Mouse (Mus musculus) kidney, embryonic 15.5 days (tissue): Measurements from ENCODE around the gene Dnajc10. TPM values are rescaled to one million over a fixed set of nuclear protein-coding genes. Genes with fewer than 3 reads are reported as not detected.

Experiments used
- ATAC-seq: fragments of 200-750 bp; cut with Nextera tagmentation; replicated peaks from 2 replicates; pipeline ENCODE4 v1.8.0; 2017; ENCODE audit warnings: moderate TSS enrichment; ENCODE audit not compliant: low FRiP score
- H3K27ac ChIP-seq: fragments of 300-500 bp; sonication (generic); 2 replicates; pipeline ENCODE4 v1.5.1; 2015; ENCODE audit warnings: mild to moderate bottlenecking, inconsistent platforms
- H3K27me3 ChIP-seq: fragments of 300-500 bp; sonication (generic); 2 replicates; pipeline ENCODE4 v1.6.1; 2015; ENCODE audit warnings: inconsistent platforms
- H3K36me3 ChIP-seq: fragments of 300-500 bp; sonication (generic); 2 replicates; pipeline ENCODE4 v1.6.1; 2015; ENCODE audit warnings: inconsistent platforms
- H3K4me1 ChIP-seq: fragments of 300-500 bp; sonication (generic); 2 replicates; pipeline ENCODE4 v1.6.1; 2015; ENCODE audit warnings: inconsistent platforms
- H3K4me2 ChIP-seq: fragments of 300-500 bp; sonication (generic); 2 replicates; pipeline ENCODE4 v1.6.1; 2015; ENCODE audit warnings: moderate library complexity, mild to moderate bottlenecking, inconsistent platforms
- H3K4me3 ChIP-seq: fragments of 300-500 bp; sonication (generic); replicated peaks from 2 replicates; pipeline ENCODE4 v1.5.1; 2015; ENCODE audit warnings: mild to moderate bottlenecking, inconsistent platforms
- H3K9ac ChIP-seq: fragments of 300-500 bp; sonication (generic); 2 replicates; pipeline ENCODE4 v1.6.1; 2015; ENCODE audit warnings: mild to moderate bottlenecking, inconsistent platforms
- H3K9me3 ChIP-seq: fragments of 300-500 bp; sonication (generic); replicated peaks from 2 replicates; pipeline ENCODE4 v1.6.1; 2016; ENCODE audit warnings: inconsistent platforms
- WGBS: fragments of 180-500 bp; shearing (Covaris S2); methylation state at CpG from one replicate; pipeline ENCODE4 v1.1.7; 2015; ENCODE audit warnings: mixed read lengths; 5-methylcytosine and 5-hydroxymethylcytosine counted together
- polyA plus RNA-seq: library from polyadenylated mRNA; unstranded; fragments of >200 nt; fragmentation: Nextera tagmentation; extraction: Ambion mirVana; gene quantifications from 2 replicates; pipeline ENCODE4 v1.2.1, GENCODE M21; 2015

Dnajc10 gene
- polyA plus RNA-seq, 1 experiment from 2014 or later, result 87.9 TPM

- WGBS, result 96% methylated on average over 2 of the region's 2 CpGs
- H3K9ac ChIP-seq, result no peak overlapping the region
Measured at GRCm38 (mm10) chr2:80303957-80304356, 11.3 kb upstream of the Dnajc10 start.

DNA sequence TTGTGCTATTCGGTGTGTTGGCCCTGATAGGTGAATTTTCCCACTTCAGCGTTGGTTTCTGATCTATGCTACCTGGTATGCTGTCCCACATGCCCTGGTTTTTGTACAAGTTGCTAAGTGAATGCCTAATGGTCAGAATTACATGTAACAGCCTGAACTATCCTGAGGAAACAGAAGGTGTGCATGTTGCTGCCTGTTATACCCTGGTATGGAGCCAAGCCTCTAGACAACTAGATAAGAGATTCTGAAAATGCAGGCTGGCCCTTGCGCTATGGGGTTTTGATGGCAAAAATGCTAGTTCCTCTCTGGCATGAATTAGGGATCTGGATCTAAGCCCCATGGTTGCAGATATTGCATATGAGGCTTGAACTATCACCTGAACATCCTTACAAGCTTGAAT lies 7.6 kb upstream of the Dnajc10 start:
- H3K4me3 ChIP-seq, result no peak overlapping the region
- no peak overlapping the region for H3K27ac ChIP-seq
- H3K4me2 ChIP-seq, result no peak overlapping the region
- H3K27me3 ChIP-seq, result 0 out of 2 replicates have a peak, but pooled peaks cover 6% of the 10 kb centered on the region
- H3K36me3 ChIP-seq, result no peaks in the 10 kb centered on the region
- no peaks in the 10 kb centered on the region for H3K9me3 ChIP-seq
- no peaks in the 10 kb centered on the region for H3K4me1 ChIP-seq
- WGBS, result 92% methylated on average over 3 of the region's 3 CpGs
- ATAC-seq, result no peak
- no peak overlapping the region for H3K9ac ChIP-seq

More at GRCm38 (mm10) chr2:80303957-80304356, 11.3 kb upstream of the Dnajc10 start:
- no peaks in the 10 kb centered on the region for H3K9me3 ChIP-seq
- H3K27ac ChIP-seq, result no peak overlapping the region
- H3K4me1 ChIP-seq, result no peaks in the 10 kb centered on the region
- H3K4me3 ChIP-seq, result no peak overlapping the region
- no peak for ATAC-seq
- H3K27me3 ChIP-seq, result no peaks in the 10 kb centered on the region
- H3K4me2 ChIP-seq, result no peak overlapping the region
- no peaks in the 10 kb centered on the region for H3K36me3 ChIP-seq

- H3K9me3 ChIP-seq, result no peaks in the 10 kb centered on the region
- no peak overlapping the region for H3K9ac ChIP-seq
- H3K4me3 ChIP-seq, result no peak overlapping the region
- ATAC-seq, result no peak
- WGBS, result 76% methylated on average over 4 of the region's 4 CpGs
- H3K27ac ChIP-seq, result no peak overlapping the region
- no peak overlapping the region for H3K4me2 ChIP-seq
- H3K27me3 ChIP-seq, result 0 out of 2 replicates have a peak, but pooled peaks cover 6% of the 10 kb centered on the region
- H3K36me3 ChIP-seq, result no peaks in the 10 kb centered on the region
- H3K4me1 ChIP-seq, result no peaks in the 10 kb centered on the region
Measured at GRCm38 (mm10) chr2:80309775-80310174, 5.5 kb upstream of the Dnajc10 start.

DNA sequence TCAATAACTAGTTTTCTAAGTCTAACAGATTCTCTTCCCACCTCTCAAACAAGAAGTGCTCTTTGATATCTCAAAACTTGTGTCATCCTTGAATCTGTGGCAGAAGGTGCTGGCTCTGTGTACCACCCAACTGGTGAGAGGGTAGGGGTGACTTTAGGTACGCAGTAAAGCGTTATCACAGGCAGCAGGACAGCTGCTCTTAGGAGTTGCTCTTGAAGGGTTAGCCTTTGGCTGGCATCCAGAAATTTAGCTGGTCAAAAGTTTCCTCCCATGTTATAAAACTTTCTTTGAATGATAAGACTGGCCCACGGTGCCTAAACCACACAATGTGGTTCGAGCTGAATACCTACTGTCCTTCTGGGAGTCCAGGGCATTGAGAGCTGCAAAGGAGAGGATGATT lies 4.5 kb upstream of the Dnajc10 start:
- no peaks in the 10 kb centered on the region for H3K9me3 ChIP-seq
- H3K27ac ChIP-seq, result no peak overlapping the region
- no peaks in the 10 kb centered on the region for H3K36me3 ChIP-seq
- H3K9ac ChIP-seq, result no peak overlapping the region
- H3K4me1 ChIP-seq, result no peaks in the 10 kb centered on the region
- 0 out of 2 replicates have a peak, but pooled peaks cover 6% of the 10 kb centered on the region for H3K27me3 ChIP-seq
- ATAC-seq, result no peak
- no peak overlapping the region for H3K4me2 ChIP-seq
- WGBS, result 57% methylated on average over 4 of the region's 4 CpGs
- H3K4me3 ChIP-seq, result no peak overlapping the region

DNA sequence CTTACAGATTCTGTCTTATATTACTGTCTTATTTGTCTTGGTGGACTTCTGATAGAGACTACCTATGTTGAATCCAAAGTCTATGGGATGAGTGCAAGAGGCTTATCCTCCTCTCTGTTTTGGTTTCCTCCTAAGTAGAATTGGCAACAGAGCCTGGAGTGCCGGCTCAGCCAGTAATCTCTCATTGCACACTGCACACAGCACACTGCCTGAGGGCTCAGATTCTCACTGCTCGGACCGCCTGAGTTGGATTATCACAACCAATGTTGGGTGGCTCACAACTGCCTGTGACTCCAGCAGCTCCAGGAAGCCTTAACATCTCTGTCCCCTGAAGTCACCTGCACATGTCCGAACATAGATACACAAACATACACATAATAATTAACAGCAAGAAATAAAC lies 3.9 kb upstream of the Dnajc10 start:
- no peaks in the 10 kb centered on the region for H3K9me3 ChIP-seq
- H3K9ac ChIP-seq, result no peak overlapping the region
- 72% methylated on average over 4 of the region's 4 CpGs for WGBS
- no peak overlapping the region for H3K27ac ChIP-seq
- no peaks in the 10 kb centered on the region for H3K36me3 ChIP-seq
- no peak overlapping the region for H3K4me3 ChIP-seq
- H3K4me1 ChIP-seq, result peaks cover 5% of the 10 kb centered on the region
- H3K27me3 ChIP-seq, result 0 out of 2 replicates have a peak, but pooled peaks cover 6% of the 10 kb centered on the region
- no peak overlapping the region for H3K4me2 ChIP-seq
- ATAC-seq, result no peak

DNA sequence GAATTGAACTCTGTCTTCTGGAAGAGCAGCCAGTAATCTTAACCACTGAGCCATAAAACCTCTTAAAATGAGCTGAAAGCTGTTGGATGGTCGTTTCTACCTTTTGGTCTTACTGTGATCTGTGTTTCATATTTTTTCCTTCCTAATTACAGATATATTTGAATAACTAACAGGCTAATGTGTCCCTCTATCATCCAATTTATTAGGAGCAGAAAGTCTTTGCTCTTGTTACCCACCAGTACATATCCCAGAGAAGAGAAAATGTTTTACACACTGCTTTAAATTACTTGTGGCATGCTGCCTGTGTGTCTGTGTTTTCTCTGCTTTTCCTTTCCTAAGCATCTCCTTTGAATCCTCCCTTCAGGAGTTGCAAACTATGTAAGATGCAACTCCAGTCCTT lies 1.1 kb upstream of the Dnajc10 start:
- Histone ChIP-seq H3K4me2 (no peak overlapping the region), H3K9ac (no peak overlapping the region), H3K27me3 (0 out of 2 replicates have a peak, but pooled peaks cover 6% of the 10 kb centered on the region), H3K9me3 (no peaks in the 10 kb centered on the region), H3K27ac (no peak overlapping the region), H3K36me3 (peaks cover 14% of the 10 kb centered on the region), H3K4me3 (no peak overlapping the region), H3K4me1 (peaks cover 12% of the 10 kb centered on the region)
- no peak for ATAC-seq
- WGBS, result 26% methylated on average over 1 of the region's 1 CpGs

DNA sequence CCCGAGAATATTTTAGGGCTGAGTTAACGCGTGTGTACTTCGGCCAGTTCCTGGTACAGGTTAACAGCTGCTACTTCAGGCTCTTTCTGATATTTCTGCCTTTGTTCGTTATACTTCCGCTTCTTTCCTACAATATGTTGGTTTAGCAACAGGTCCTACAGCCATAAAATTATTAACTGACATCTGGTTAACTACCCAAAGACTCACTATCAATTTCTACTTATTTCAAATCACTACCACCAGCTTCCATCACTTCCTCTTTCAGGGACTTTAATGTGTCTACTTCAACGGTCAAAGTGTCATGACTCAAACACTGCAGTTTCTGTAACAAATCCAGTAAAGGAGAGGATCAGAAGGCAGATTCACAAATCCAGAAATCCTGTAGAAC lies 418 bp upstream of the Dnajc10 start:
- peak overlapping the region; percentile 94 for H3K4me3 ChIP-seq

GRCm38 (mm10) chr2:80322878-80323277 lies 7.6 kb downstream of the Dnajc10 start:
- 93% methylated on average over 4 of the region's 4 CpGs for WGBS
- H3K4me2 ChIP-seq, result no peak overlapping the region
- H3K27ac ChIP-seq, result no peak overlapping the region
- no peak for ATAC-seq
- H3K36me3 ChIP-seq, result peaks cover 72% of the 10 kb centered on the region
- no peaks in the 10 kb centered on the region for H3K9me3 ChIP-seq
- no peaks in the 10 kb centered on the region for H3K4me1 ChIP-seq
- no peak overlapping the region for H3K4me3 ChIP-seq
- H3K27me3 ChIP-seq, result no peaks in the 10 kb centered on the region
- no peak overlapping the region for H3K9ac ChIP-seq

More for the DNA sequence above, 418 bp upstream of the Dnajc10 start:
- 40% methylated on average over 7 of the region's 7 CpGs for WGBS
- ATAC-seq, result peak; percentile 27
- peaks cover 12% of the 10 kb centered on the region for H3K4me1 ChIP-seq
- peaks cover 19% of the 10 kb centered on the region for H3K36me3 ChIP-seq
- H3K27ac ChIP-seq, result peak overlapping the region; percentile 98
- H3K27me3 ChIP-seq, result 0 out of 2 replicates have a peak, but pooled peaks cover 6% of the 10 kb centered on the region
- H3K4me2 ChIP-seq, result peak overlapping the region; percentile 69
- peak overlapping the region; percentile 94 for H3K9ac ChIP-seq
- H3K9me3 ChIP-seq, result no peaks in the 10 kb centered on the region

DNA sequence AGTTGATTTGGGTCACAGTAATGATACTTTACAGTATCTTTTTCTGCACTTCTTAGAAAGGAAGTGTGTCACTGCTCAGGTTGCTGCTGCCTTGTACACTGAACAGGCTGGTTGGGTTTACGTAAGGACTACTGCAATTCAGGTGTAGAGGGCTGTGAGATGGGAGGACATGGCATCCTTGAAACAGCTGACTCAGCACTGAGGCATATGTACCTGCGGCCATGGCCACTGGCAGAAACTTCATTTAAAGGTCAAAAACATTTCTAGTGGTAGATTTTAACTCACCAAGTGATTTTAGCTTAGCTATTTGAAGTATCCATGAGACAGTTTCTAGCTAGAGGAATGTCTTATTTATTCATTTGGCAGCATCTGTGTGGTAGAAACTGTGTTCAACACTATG lies 10.5 kb downstream of the Dnajc10 start:
- Histone ChIP-seq H3K36me3 (peaks cover 79% of the 10 kb centered on the region), H3K27me3 (no peaks in the 10 kb centered on the region)
- no peak for ATAC-seq

DNA sequence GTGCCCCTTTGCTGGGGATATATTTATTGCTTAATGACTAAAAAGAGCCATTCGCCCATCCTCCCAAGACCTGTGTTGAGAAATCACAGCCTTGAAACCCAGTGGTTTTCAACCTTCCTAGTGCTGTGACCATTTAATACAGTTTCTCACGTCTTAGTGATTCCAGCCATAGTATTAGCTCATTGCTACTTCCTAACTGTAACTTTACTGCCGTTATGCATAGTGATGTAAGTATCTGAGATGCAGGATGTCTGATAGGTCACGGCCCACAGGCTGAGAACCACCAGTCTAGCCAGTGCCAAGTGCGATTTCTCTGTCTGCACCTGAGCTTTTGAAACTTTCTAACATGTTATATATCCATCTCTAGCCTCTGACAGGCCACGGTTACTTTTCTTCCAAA lies 12.0 kb downstream of the Dnajc10 start:
- no peak overlapping the region for H3K27ac ChIP-seq
- no peak overlapping the region for H3K9ac ChIP-seq
- no peaks in the 10 kb centered on the region for H3K4me1 ChIP-seq
- ATAC-seq, result no peak
- no peaks in the 10 kb centered on the region for H3K27me3 ChIP-seq
- peaks cover 74% of the 10 kb centered on the region for H3K36me3 ChIP-seq
- no peaks in the 10 kb centered on the region for H3K9me3 ChIP-seq
- H3K4me2 ChIP-seq, result no peak overlapping the region
- WGBS, result 84% methylated on average over 6 of the region's 6 CpGs
- H3K4me3 ChIP-seq, result no peak overlapping the region

More for the DNA sequence above, 10.5 kb downstream of the Dnajc10 start:
- 93% methylated on average over 2 of the region's 2 CpGs for WGBS
- no peak overlapping the region for H3K4me3 ChIP-seq
- no peak overlapping the region for H3K4me2 ChIP-seq
- H3K4me1 ChIP-seq, result no peaks in the 10 kb centered on the region
- no peak overlapping the region for H3K27ac ChIP-seq
- H3K9ac ChIP-seq, result no peak overlapping the region
- no peaks in the 10 kb centered on the region for H3K9me3 ChIP-seq

GRCm38 (mm10) chr2:80328961-80329653 lies 13.8 kb downstream of the Dnajc10 start:
- Histone ChIP-seq H3K27me3 (no peaks in the 10 kb centered on the region), H3K9ac (no peak overlapping the region), H3K4me3 (no peak overlapping the region), H3K9me3 (no peaks in the 10 kb centered on the region), H3K4me1 (no peaks in the 10 kb centered on the region), H3K4me2 (no peak overlapping the region), H3K27ac (no peak overlapping the region), H3K36me3 (peaks cover 76% of the 10 kb centered on the region)
- ATAC-seq, result no peak
- WGBS, result 93% methylated on average over 7 of the region's 7 CpGs

DNA sequence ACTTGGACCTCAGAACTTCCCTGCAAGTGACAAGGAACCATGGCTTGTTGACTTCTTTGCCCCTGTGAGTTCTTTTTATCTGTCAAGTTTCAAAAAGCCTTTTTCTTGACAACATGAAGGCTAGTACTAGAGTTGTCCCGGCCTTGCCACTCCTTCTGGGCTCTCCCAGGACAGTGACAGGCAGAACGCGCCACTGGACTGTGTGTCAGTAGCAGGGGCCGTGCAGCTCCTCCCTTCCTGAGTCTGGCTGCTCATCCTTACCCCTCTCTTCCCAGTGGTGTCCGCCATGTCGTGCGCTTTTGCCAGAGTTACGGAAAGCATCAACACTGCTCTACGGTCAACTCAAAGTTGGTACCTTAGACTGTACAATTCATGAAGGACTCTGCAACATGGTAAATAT lies 25.3 kb downstream of the Dnajc10 start:
- ATAC-seq, result no peak
- no peaks in the 10 kb centered on the region for H3K9me3 ChIP-seq
- no peaks in the 10 kb centered on the region for H3K27me3 ChIP-seq
- H3K4me3 ChIP-seq, result no peak overlapping the region
- WGBS, result 93% methylated on average over 9 of the region's 9 CpGs
- no peak overlapping the region for H3K9ac ChIP-seq
- H3K4me1 ChIP-seq, result no peaks in the 10 kb centered on the region
- no peak overlapping the region for H3K4me2 ChIP-seq
- no peak overlapping the region for H3K27ac ChIP-seq
- peaks cover 91% of the 10 kb centered on the region for H3K36me3 ChIP-seq

- Histone ChIP-seq H3K27ac (no peak overlapping the region), H3K4me2 (no peak overlapping the region), H3K9me3 (no peaks in the 10 kb centered on the region), H3K27me3 (no peaks in the 10 kb centered on the region), H3K4me1 (no peaks in the 10 kb centered on the region), H3K4me3 (no peak overlapping the region), H3K36me3 (peaks cover 45% of the 10 kb centered on the region), H3K9ac (no peak overlapping the region)
- no peak for ATAC-seq
- WGBS, result 86% methylated on average over 4 of the region's 4 CpGs
Measured at GRCm38 (mm10) chr2:80354531-80354930, 39.3 kb downstream of the Dnajc10 start.
